Mouse (Mus musculus): ENCODE results near the gene Rab22a. TPM values are rescaled to one million over a fixed set of nuclear protein-coding genes. Genes with fewer than 3 reads are reported as not detected.
"Not testable (repeated sequence)": the region's sequence is repeated elsewhere in the genome, so short reads cannot be mapped to it uniquely, and the experiment has no call there.

Rab22a gene
- polyA plus RNA-seq, 1 experiment from 2014 or later = 14.0 TPM

DNA sequence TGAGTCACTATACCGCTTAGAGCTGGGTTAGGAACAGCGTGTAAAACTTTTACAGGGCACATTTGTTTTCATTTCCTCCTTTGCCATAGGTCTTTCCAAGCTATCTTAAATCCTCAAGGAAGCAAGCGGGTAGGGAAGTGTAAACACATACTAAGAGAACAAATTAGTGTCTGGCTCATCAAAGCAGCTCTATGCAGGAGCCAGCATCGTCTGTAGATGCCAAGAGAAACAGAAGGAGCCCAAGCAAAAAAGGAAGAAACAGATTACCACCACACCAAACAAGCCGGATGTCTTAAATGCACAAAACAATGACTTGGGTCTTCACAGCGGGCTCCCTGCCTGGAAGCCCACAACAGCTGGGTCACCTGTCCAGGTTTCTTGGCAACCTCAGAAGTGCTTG, 50.6 kb downstream of the Rab22a start:
- no peak overlapping the region for H3K9ac ChIP-seq (replicated peaks)
- H3K9me3 ChIP-seq (ENCODE audit: low read length) = no peaks in the 10 kb centered on the region
- no peak for DNase-seq
- 72% methylated on average over 6 of the region's 6 CpGs for WGBS (ENCODE audit: insufficient replicate concordance)
- TF ChIP-seq EP300 (IDR thresholded peaks at IDR 0.05; ENCODE audit: low read depth) = no peak
- TF ChIP-seq CTCF (IDR thresholded peaks at IDR 0.05; ENCODE audit: low read depth) = no peak
- H3K36me3 ChIP-seq (replicated peaks; ENCODE audit: insufficient read depth, low read length) = 0 out of 2 replicates have a peak, but pooled peaks cover 4% of the 10 kb centered on the region
- no peak overlapping the region for H3K4me2 ChIP-seq (ENCODE audit: low read depth, low read length)
- H3K4me3 ChIP-seq (ENCODE audit: low read depth, low read length) = no peak overlapping the region
- H3K27me3 ChIP-seq (ENCODE audit: insufficient read depth, low read length) = no peaks in the 10 kb centered on the region
- ATAC-seq = no peak
- no peak overlapping the region for H3K27ac ChIP-seq (ENCODE audit: low read depth)
- H3K4me1 ChIP-seq (ENCODE audit: insufficient read depth) = no peaks in the 10 kb centered on the region

DNA sequence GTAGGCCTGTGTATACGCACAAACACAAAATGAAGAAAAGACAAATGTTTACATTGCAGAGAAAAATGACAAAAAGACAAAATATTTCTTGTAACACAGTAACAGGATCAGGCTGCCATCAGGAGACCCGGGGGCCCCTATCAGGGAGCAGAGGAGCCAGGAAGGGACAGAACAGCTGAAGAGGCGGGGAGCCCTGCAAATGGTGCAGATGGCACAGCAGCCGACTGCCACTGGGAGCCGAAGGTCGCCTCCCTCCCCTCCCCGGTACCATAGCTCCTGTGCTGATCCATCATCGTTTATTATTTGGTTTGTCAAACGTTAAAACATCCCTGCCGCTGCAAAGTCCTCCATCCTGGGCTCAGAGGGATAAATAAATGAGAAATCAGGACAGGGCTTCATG, 53.1 kb downstream of the Rab22a start:
- Histone ChIP-seq H3K27ac (ENCODE audit: low read depth) (no peak overlapping the region), H3K27me3 (ENCODE audit: insufficient read depth, low read length) (no peaks in the 10 kb centered on the region), H3K9me3 (ENCODE audit: low read length) (no peaks in the 10 kb centered on the region), H3K4me2 (ENCODE audit: low read depth, low read length) (no peak overlapping the region), H3K4me1 (ENCODE audit: insufficient read depth) (no peaks in the 10 kb centered on the region), H3K9ac (replicated peaks) (no peak overlapping the region), H3K4me3 (ENCODE audit: low read depth, low read length) (no peak overlapping the region), H3K36me3 (replicated peaks; ENCODE audit: insufficient read depth, low read length) (0 out of 2 replicates have a peak, but pooled peaks cover 4% of the 10 kb centered on the region)
- TF ChIP-seq EP300 (IDR thresholded peaks at IDR 0.05; ENCODE audit: low read depth) (no peak), CTCF (IDR thresholded peaks at IDR 0.05; ENCODE audit: low read depth) (no peak)
- ATAC-seq (no peak), DNase-seq (no peak)
- 58% methylated on average over 10 of the region's 10 CpGs for WGBS (ENCODE audit: insufficient replicate concordance)

DNA sequence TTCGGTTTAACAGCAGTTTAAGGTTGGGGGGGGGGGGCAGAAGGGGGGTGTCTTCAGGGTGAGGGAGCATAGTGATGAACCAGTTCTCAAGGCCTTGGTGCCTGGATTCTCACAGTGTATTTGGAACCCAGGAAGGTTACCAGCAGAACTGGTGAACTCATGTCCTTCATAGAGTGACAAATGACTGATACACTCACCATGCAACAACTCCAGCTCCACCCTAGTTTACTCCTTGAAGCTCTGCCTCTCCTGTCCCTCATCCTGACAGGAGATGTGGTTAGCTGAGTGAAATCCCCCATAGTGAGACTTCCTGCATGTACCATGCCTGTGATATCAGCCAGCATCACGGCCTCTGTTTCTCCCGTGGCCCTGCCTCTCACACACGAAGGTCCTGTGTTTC, 53.7 kb downstream of the Rab22a start:
- H3K4me3 ChIP-seq (ENCODE audit: low read depth, low read length) = no peak overlapping the region
- no peaks in the 10 kb centered on the region for H3K9me3 ChIP-seq (ENCODE audit: low read length)
- H3K27ac ChIP-seq (ENCODE audit: low read depth) = no peak overlapping the region
- H3K4me1 ChIP-seq (ENCODE audit: insufficient read depth) = no peaks in the 10 kb centered on the region
- no peak for DNase-seq
- no peak overlapping the region for H3K4me2 ChIP-seq (ENCODE audit: low read depth, low read length)
- no peaks in the 10 kb centered on the region for H3K36me3 ChIP-seq (replicated peaks; ENCODE audit: insufficient read depth, low read length)
- 64% methylated on average over 4 of the region's 4 CpGs for WGBS (ENCODE audit: insufficient replicate concordance)
- H3K27me3 ChIP-seq (ENCODE audit: insufficient read depth, low read length) = no peaks in the 10 kb centered on the region
- ATAC-seq = no peak
- TF ChIP-seq CTCF (IDR thresholded peaks at IDR 0.05; ENCODE audit: low read depth) (no peak), EP300 (IDR thresholded peaks at IDR 0.05; ENCODE audit: low read depth) (no peak)
- no peak overlapping the region for H3K9ac ChIP-seq (replicated peaks)

DNA sequence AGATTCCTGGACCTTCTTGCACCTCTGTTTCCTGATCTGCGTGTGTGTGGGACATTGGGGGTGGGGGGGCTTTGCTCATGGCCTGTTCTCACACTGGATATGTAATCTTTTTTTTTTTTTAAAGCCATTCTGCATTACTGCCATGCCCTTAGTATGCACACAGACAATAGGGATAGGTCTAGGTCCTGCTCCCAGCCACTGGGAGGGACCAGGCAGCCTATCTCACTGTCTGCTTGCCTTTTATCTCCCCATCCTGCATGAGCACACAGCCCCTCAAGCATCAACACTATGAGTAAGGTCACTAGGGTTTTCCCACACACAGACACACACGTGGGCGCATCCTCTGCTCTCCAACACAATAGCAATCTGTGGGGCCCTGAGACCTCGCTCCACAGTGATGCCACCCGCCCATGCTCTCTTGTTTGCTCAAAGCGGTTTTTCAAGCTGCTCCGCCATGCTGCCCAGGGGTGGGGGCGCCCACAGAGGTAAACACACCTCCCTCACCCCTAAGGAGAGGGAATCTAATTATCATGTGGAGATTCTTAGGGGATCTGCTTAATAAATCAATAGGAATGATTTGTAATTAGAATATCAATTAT, 55.2 kb downstream of the Rab22a start:
- no peak overlapping the region for H3K4me3 ChIP-seq (ENCODE audit: low read depth, low read length)
- no peaks in the 10 kb centered on the region for H3K36me3 ChIP-seq (replicated peaks; ENCODE audit: insufficient read depth, low read length)
- 64% methylated on average over 8 of the region's 8 CpGs for WGBS (ENCODE audit: insufficient replicate concordance)
- no peaks in the 10 kb centered on the region for H3K9me3 ChIP-seq (ENCODE audit: low read length)
- no peaks in the 10 kb centered on the region for H3K27me3 ChIP-seq (ENCODE audit: insufficient read depth, low read length)
- H3K4me1 ChIP-seq (ENCODE audit: insufficient read depth) = no peaks in the 10 kb centered on the region
- TF ChIP-seq EP300 (IDR thresholded peaks at IDR 0.05; ENCODE audit: low read depth) = no peak
- TF ChIP-seq CTCF (IDR thresholded peaks at IDR 0.05; ENCODE audit: low read depth) = no peak
- H3K4me2 ChIP-seq (ENCODE audit: low read depth, low read length) = no peak overlapping the region
- H3K27ac ChIP-seq (ENCODE audit: low read depth) = no peak overlapping the region
- ATAC-seq (no peak), DNase-seq (no peak)
- no peak overlapping the region for H3K9ac ChIP-seq (replicated peaks)

DNA sequence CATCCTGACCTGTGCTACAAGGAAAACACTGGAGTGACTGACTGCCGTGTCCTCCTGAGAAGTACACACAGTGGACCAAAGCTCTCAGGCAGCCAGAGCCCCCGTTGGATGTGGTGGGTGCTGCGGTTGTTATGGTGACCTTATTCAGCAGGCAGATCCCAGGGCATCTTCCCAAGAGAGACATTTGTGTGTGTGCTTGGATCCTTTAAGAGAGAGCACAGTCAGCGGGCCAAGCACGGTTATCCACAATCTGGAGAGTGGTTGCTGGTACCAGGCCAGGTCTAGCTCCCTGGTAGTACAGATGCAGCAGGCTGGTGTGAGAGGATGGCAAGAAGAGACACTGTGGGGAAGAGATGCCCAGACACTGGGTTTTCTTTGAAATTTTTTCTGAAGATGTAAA, 57.4 kb downstream of the Rab22a start:
- Histone ChIP-seq H3K4me1 (ENCODE audit: insufficient read depth) (no peaks in the 10 kb centered on the region), H3K9me3 (ENCODE audit: low read length) (no peaks in the 10 kb centered on the region), H3K27me3 (ENCODE audit: insufficient read depth, low read length) (no peaks in the 10 kb centered on the region), H3K4me3 (ENCODE audit: low read depth, low read length) (no peak overlapping the region), H3K4me2 (ENCODE audit: low read depth, low read length) (no peak overlapping the region), H3K9ac (replicated peaks) (no peak overlapping the region), H3K27ac (ENCODE audit: low read depth) (no peak overlapping the region), H3K36me3 (replicated peaks; ENCODE audit: insufficient read depth, low read length) (no peaks in the 10 kb centered on the region)
- ATAC-seq (no peak), DNase-seq (no peak)
- WGBS (ENCODE audit: insufficient replicate concordance) = 79% methylated on average over 5 of the region's 5 CpGs
- TF ChIP-seq CTCF (IDR thresholded peaks at IDR 0.05; ENCODE audit: low read depth) (no peak), EP300 (IDR thresholded peaks at IDR 0.05; ENCODE audit: low read depth) (no peak)

DNA sequence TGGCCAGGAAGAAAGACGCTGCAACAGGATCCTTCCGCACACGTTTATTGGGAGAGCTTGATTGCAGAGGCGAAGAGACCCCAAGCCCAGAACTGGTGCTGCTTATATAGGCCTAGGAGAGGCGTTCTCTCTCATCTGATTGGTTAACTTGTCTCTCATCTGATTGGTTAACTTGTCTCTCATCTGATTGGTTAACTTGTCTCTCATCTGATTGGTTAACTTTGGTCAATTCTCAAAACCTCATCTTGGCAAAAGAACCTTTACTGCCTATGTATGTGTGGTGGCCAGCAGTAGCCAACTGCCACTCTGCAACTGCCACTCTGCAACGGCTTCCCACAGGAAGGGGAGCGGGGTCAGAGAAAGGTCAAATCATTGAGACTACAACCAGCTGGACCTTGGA, 59.6 kb downstream of the Rab22a start, which contains the start of gene 1700010B08Rik:
1700010B08Rik (plus strand) TSS at position 301 of the 400 bp plus-strand sequence.
- not testable (repeated sequence) for H3K27ac ChIP-seq (ENCODE audit: low read depth); H3K27me3 ChIP-seq (ENCODE audit: insufficient read depth, low read length); H3K4me3 ChIP-seq (ENCODE audit: low read depth, low read length); DNase-seq; H3K4me2 ChIP-seq (ENCODE audit: low read depth, low read length); ATAC-seq; H3K9me3 ChIP-seq (ENCODE audit: low read length); H3K4me1 ChIP-seq (ENCODE audit: insufficient read depth); H3K36me3 ChIP-seq (replicated peaks; ENCODE audit: insufficient read depth, low read length); H3K9ac ChIP-seq (replicated peaks)
- 86% methylated on average over 5 of the region's 7 CpGs for WGBS (ENCODE audit: insufficient replicate concordance)

Measured in liver, postnatal 0 days (tissue).